Mouse (Mus musculus) forebrain, embryonic 14.5 days (tissue): Measurements from ENCODE around the gene Ift43. TPM values are rescaled to one million over a fixed set of nuclear protein-coding genes. Genes with fewer than 3 reads are reported as not detected.
A peak's percentile ranks its signal among the peaks of the same experiment; 100 is the strongest.

Experiments used
- ATAC-seq: fragments of 200-750 bp; cut with Nextera tagmentation; 2 replicates; pipeline ENCODE4 v1.8.0; 2017; ENCODE audit warnings: mild to moderate bottlenecking, moderate library complexity
- DNase-seq: peaks from one replicate; pipeline ENCODE4 v3.0.0-alpha.2; 2015; ENCODE audit warnings: low spot score
- H3K27ac ChIP-seq: fragments of 300-500 bp; sonication (generic); 2 replicates; pipeline ENCODE4 v1.5.1; 2014; ENCODE audit warnings: low read depth, mild to moderate bottlenecking, control low read depth, low read length, moderate library complexity
- H3K27me3 ChIP-seq: fragments of 300-500 bp; sonication (generic); replicated peaks from 2 replicates; pipeline ENCODE4 v1.6.1; 2014; ENCODE audit warnings: low read length, control low read depth, mixed read lengths; ENCODE audit not compliant: control insufficient read depth, insufficient read depth
- H3K36me3 ChIP-seq: fragments of 300-500 bp; sonication (generic); 2 replicates; pipeline ENCODE4 v1.6.1; 2014; ENCODE audit warnings: low read length, control low read depth; ENCODE audit not compliant: control insufficient read depth, insufficient read depth
- H3K4me1 ChIP-seq: fragments of 300-500 bp; sonication (generic); 2 replicates; pipeline ENCODE4 v1.6.1; 2014; ENCODE audit warnings: antibody characterized with exemption, low read length, control low read depth; ENCODE audit not compliant: control insufficient read depth, insufficient read depth
- H3K4me2 ChIP-seq: fragments of 300-500 bp; sonication (generic); 2 replicates; pipeline ENCODE4 v1.6.1; 2014; ENCODE audit warnings: mild to moderate bottlenecking, control low read depth, low read length
- H3K4me3 ChIP-seq: fragments of 300-500 bp; sonication (generic); 2 replicates; pipeline ENCODE4 v1.5.1; 2014; ENCODE audit warnings: low read depth, low read length, control low read depth
- H3K9ac ChIP-seq: fragments of 300-500 bp; sonication (generic); 2 replicates; pipeline ENCODE4 v1.6.1; 2014; ENCODE audit warnings: mild to moderate bottlenecking, low read length, control low read depth, moderate library complexity
- H3K9me3 ChIP-seq: fragments of 300-500 bp; sonication (generic); replicated peaks from 2 replicates; pipeline ENCODE4 v1.6.1; 2016; ENCODE audit warnings: low read length, control low read depth, mixed read lengths; ENCODE audit not compliant: control insufficient read depth
- WGBS: fragments of 180-500 bp; shearing (Covaris S2); extraction: QIAGEN DNeasy Blood & Tissue Kit; methylation state at CpG from one replicate; pipeline ENCODE4 v1.1.7; 2014; 5-methylcytosine and 5-hydroxymethylcytosine counted together
- polyA plus RNA-seq: library from polyadenylated mRNA; unstranded; fragments of >200 nt; fragmentation: Nextera tagmentation; extraction: Ambion mirVana; gene quantifications from 2 replicates; pipeline ENCODE4 v1.2.1, GENCODE M21; 2014

Ift43 gene
- polyA plus RNA-seq, 1 experiment from 2014 or later: 82.0 TPM

GRCm38 (mm10) chr12:86176675-86177339 is 94.5 kb downstream of the Ift43 start:
- H3K4me2 ChIP-seq: no peak overlapping the region
- H3K9me3 ChIP-seq: no peaks in the 10 kb centered on the region
- no peak overlapping the region; the same call in 1 of the 2 replicates for H3K27ac ChIP-seq
- H3K9ac ChIP-seq: no peak overlapping the region
- H3K4me3 ChIP-seq: no peak overlapping the region
- H3K27me3 ChIP-seq: no peaks in the 10 kb centered on the region
- no peaks in the 10 kb centered on the region for H3K36me3 ChIP-seq
- H3K4me1 ChIP-seq: peaks cover 28% of the 10 kb centered on the region
- no peak for DNase-seq
- no peak; the same call in 1 of the 2 replicates for ATAC-seq
- WGBS: 66% methylated on average over 11 of the region's 11 CpGs

- Histone ChIP-seq H3K4me2 (no peak overlapping the region), H3K27me3 (no peaks in the 10 kb centered on the region), H3K4me1 (peaks cover 33% of the 10 kb centered on the region), H3K4me3 (no peak overlapping the region), H3K9ac (no peak overlapping the region), H3K36me3 (no peaks in the 10 kb centered on the region), H3K27ac (peak overlapping the region; percentile 68; the same call in 1 of the 2 replicates), H3K9me3 (no peaks in the 10 kb centered on the region)
- no peak; the same call in 1 of the 2 replicates for ATAC-seq
- peak; percentile 90 for DNase-seq
- WGBS: 25% methylated on average over 7 of the region's 7 CpGs
These were observed 96.9 kb downstream of the Ift43 start for GRCm38 (mm10) chr12:86179266-86179665.

DNA sequence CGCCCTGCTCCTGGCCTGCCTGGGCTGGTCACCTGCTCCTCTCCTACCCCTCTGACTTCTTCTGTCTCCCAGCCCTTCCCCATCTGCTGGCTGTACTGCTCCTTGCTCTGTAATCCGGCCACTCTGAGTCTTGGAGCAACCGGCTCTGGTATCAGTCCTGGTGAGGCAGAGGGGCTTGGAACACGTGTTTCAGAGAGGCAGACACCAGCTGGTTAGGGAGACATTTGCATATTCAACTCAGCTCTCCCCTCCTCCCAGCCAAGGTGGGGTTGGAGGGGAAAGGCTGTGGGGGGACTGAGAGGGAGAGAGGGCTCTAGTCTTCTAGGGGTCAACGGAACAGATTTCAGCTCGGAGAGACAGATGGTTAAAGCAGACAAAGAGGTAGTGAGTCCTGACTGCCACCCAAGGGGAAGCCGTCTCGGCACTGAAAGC is 99.0 kb downstream of the Ift43 start:
- ATAC-seq: peak; percentile 84
- WGBS: 17% methylated on average over 8 of the region's 8 CpGs
- Histone ChIP-seq H3K27me3 (no peaks in the 10 kb centered on the region), H3K36me3 (no peaks in the 10 kb centered on the region), H3K4me3 (no peak overlapping the region), H3K27ac (peak overlapping the region; percentile 45), H3K9me3 (no peaks in the 10 kb centered on the region), H3K4me1 (peaks cover 24% of the 10 kb centered on the region), H3K4me2 (no peak overlapping the region), H3K9ac (no peak overlapping the region)
- peak; percentile 82 for DNase-seq

GRCm38 (mm10) chr12:86181879-86182278 is 99.5 kb downstream of the Ift43 start:
- Histone ChIP-seq H3K9ac (no peak overlapping the region), H3K4me1 (peaks cover 24% of the 10 kb centered on the region), H3K4me3 (no peak overlapping the region), H3K36me3 (no peaks in the 10 kb centered on the region), H3K4me2 (no peak overlapping the region), H3K9me3 (no peaks in the 10 kb centered on the region), H3K27ac (peak overlapping the region; percentile 45), H3K27me3 (no peaks in the 10 kb centered on the region)
- DNase-seq (no peak), ATAC-seq (peak; percentile 42)
- 60% methylated on average over 2 of the region's 2 CpGs for WGBS

DNA sequence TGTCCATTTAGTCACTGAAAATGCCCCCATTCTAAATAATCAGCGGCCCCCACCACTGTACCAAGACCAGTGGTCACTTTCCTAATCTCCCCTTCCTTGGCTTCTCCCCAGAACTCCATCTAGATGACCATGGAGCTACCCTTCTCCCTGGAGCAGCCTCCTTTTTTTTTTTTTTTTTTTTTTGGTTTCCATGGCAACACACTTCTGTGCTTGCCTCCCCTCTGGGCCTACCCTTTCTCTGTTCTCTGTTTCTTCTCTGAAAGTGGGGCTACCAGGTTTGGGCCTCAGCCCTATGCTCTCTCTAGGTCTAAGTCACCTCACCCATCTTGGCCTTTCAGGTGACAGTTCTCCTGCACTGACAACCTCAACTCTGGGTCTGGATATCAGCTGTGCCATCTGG is 100.1 kb downstream of the Ift43 start:
- no peak overlapping the region for H3K4me2 ChIP-seq
- H3K9me3 ChIP-seq: no peaks in the 10 kb centered on the region
- no peaks in the 10 kb centered on the region for H3K36me3 ChIP-seq
- ATAC-seq (no peak), DNase-seq (no peak)
- H3K27me3 ChIP-seq: no peaks in the 10 kb centered on the region
- 94% methylated on average over 1 of the region's 1 CpGs for WGBS
- H3K9ac ChIP-seq: no peak overlapping the region
- H3K27ac ChIP-seq: no peak overlapping the region
- peaks cover 24% of the 10 kb centered on the region for H3K4me1 ChIP-seq
- no peak overlapping the region for H3K4me3 ChIP-seq

DNA sequence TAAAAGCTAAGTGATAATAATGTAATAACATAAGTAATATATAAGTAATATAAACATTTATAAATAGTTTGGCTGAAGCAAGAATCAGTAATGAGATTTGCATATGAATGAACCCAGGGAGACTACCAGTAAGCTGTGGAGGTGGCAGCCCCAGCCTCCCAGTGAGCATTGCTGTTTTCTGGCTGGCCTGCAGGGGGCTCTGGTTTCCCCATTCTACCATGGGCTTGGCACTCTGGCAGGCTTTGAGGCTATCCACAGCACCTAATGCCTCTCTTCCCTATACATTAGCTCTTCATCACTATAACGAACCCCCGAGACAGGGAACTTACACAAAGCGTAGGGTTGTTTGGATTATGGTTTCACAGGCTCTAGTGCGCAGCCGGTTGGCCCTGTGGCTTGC is 105.8 kb downstream of the Ift43 start:
- Histone ChIP-seq H3K9ac (no peak overlapping the region), H3K36me3 (no peaks in the 10 kb centered on the region), H3K27me3 (no peaks in the 10 kb centered on the region), H3K4me2 (no peak overlapping the region), H3K4me1 (peaks cover 6% of the 10 kb centered on the region; the same call in 1 of the 2 replicates), H3K4me3 (no peak overlapping the region), H3K9me3 (no peaks in the 10 kb centered on the region), H3K27ac (no peak overlapping the region)
- DNase-seq (peak; percentile 60), ATAC-seq (0 out of 2 replicates have a peak, but pooled peaks have one; percentile 40)
- 43% methylated on average over 5 of the region's 5 CpGs for WGBS

GRCm38 (mm10) chr12:86189601-86190323 is 107.4 kb downstream of the Ift43 start:
- DNase-seq (no peak), ATAC-seq (no peak)
- H3K9me3 ChIP-seq: no peaks in the 10 kb centered on the region
- no peaks in the 10 kb centered on the region for H3K27me3 ChIP-seq
- H3K4me3 ChIP-seq: no peak overlapping the region
- 32% methylated on average over 19 of the region's 19 CpGs for WGBS
- H3K4me2 ChIP-seq: no peak overlapping the region
- no peaks in the 10 kb centered on the region for H3K36me3 ChIP-seq
- H3K9ac ChIP-seq: no peak overlapping the region
- H3K4me1 ChIP-seq: peaks cover 6% of the 10 kb centered on the region; the same call in 1 of the 2 replicates
- H3K27ac ChIP-seq: no peak overlapping the region

GRCm38 (mm10) chr12:86192036-86192449 is 109.7 kb downstream of the Ift43 start:
- Histone ChIP-seq H3K4me1 (peaks cover 6% of the 10 kb centered on the region; the same call in 1 of the 2 replicates), H3K27me3 (no peaks in the 10 kb centered on the region), H3K27ac (no peak overlapping the region), H3K4me3 (no peak overlapping the region), H3K36me3 (no peaks in the 10 kb centered on the region), H3K4me2 (peak overlapping the region; percentile 20; the same call in 1 of the 2 replicates), H3K9me3 (no peaks in the 10 kb centered on the region), H3K9ac (no peak overlapping the region)
- 20% methylated on average over 15 of the region's 15 CpGs for WGBS
- peak; percentile 78 for DNase-seq
- peak; percentile 83 for ATAC-seq

GRCm38 (mm10) chr12:86196944-86197343 is 114.6 kb downstream of the Ift43 start:
- ATAC-seq (no peak), DNase-seq (no peak)
- peaks cover 6% of the 10 kb centered on the region; the same call in 1 of the 2 replicates for H3K4me1 ChIP-seq
- WGBS: 98% methylated on average over 7 of the region's 7 CpGs
- H3K9me3 ChIP-seq: no peaks in the 10 kb centered on the region
- H3K27me3 ChIP-seq: no peaks in the 10 kb centered on the region
- no peak overlapping the region for H3K9ac ChIP-seq
- H3K27ac ChIP-seq: no peak overlapping the region
- H3K36me3 ChIP-seq: no peaks in the 10 kb centered on the region
- no peak overlapping the region for H3K4me3 ChIP-seq
- H3K4me2 ChIP-seq: no peak overlapping the region
